Mouse (Mus musculus) neural tube, embryonic 13.5 days (tissue): Measurements from ENCODE around the gene Gpr150. TPM values are rescaled to one million over a fixed set of nuclear protein-coding genes. Genes with fewer than 3 reads are reported as not detected.

ENCODE experiments used
- ATAC-seq: fragments of 200-750 bp; cut with Nextera tagmentation; 2 replicates; pipeline ENCODE4 v1.8.0; 2017; ENCODE audit warnings: low read depth, mild to moderate bottlenecking, moderate TSS enrichment, moderate library complexity
- H3K27ac ChIP-seq: fragments of 300-500 bp; sonication (generic); replicated peaks from 2 replicates; pipeline ENCODE4 v1.5.1; 2015; ENCODE audit warnings: moderate library complexity, mild to moderate bottlenecking, inconsistent platforms
- H3K27me3 ChIP-seq: fragments of 300-500 bp; sonication (generic); 2 replicates; pipeline ENCODE4 v1.6.1; 2015; ENCODE audit warnings: mild to moderate bottlenecking, inconsistent platforms
- H3K36me3 ChIP-seq: fragments of 300-500 bp; sonication (generic); 2 replicates; pipeline ENCODE4 v1.6.1; 2015; ENCODE audit warnings: mild to moderate bottlenecking, inconsistent platforms
- H3K4me1 ChIP-seq: fragments of 300-500 bp; sonication (generic); replicated peaks from 2 replicates; pipeline ENCODE4 v1.6.1; 2015; ENCODE audit warnings: inconsistent platforms
- H3K4me2 ChIP-seq: fragments of 300-500 bp; sonication (generic); 2 replicates; pipeline ENCODE4 v1.6.1; 2015; ENCODE audit warnings: inconsistent platforms, mild to moderate bottlenecking, moderate library complexity
- H3K4me3 ChIP-seq: fragments of 300-500 bp; sonication (generic); 2 replicates; pipeline ENCODE4 v1.5.1; 2015; ENCODE audit warnings: mild to moderate bottlenecking, inconsistent platforms
- H3K9ac ChIP-seq: fragments of 300-500 bp; sonication (generic); 2 replicates; pipeline ENCODE4 v1.6.1; 2015; ENCODE audit warnings: moderate library complexity, mild to moderate bottlenecking, inconsistent platforms
- H3K9me3 ChIP-seq: fragments of 300-500 bp; sonication (generic); 2 replicates; pipeline ENCODE4 v1.6.1; 2016; ENCODE audit warnings: inconsistent platforms
- WGBS: fragments of 180-500 bp; shearing (Covaris S2); methylation state at CpG from one replicate; pipeline ENCODE4 v1.1.7; 2015; 5-methylcytosine and 5-hydroxymethylcytosine counted together
- polyA plus RNA-seq: library from polyadenylated mRNA; unstranded; fragments of >200 nt; fragmentation: Nextera tagmentation; extraction: Ambion mirVana; gene quantifications from 2 replicates; pipeline ENCODE4 v1.2.1, GENCODE M21; 2015

Gpr150 gene
- polyA plus RNA-seq: 3.2 and 4.0 TPM in 2 replicates

- peaks cover 54% of the 10 kb centered on the region for H3K27me3 ChIP-seq
- peak within 1 kb of the TSS; percentile 73 for H3K9ac ChIP-seq
- peak within 1 kb of the TSS; percentile 58 for H3K4me3 ChIP-seq
- peaks cover 19% of the 10 kb centered on the region for H3K4me1 ChIP-seq
- H3K4me2 ChIP-seq: peak within 1 kb of the TSS; percentile 99
- no peaks in the 10 kb centered on the region for H3K9me3 ChIP-seq
- no peaks in the 10 kb centered on the region for H3K36me3 ChIP-seq
- WGBS: 17% methylated on average over 10 of the region's 10 CpGs
- peak within 1 kb of the TSS; percentile 28; the same call in 1 of the 2 replicates for H3K27ac ChIP-seq
- no peak for ATAC-seq
Observed at GRCm38 (mm10) chr13:76056896-76057266, at the start of gene Gpr150. TSS of gene Gpr150 (minus strand) at chr13:76056996.

- Histone ChIP-seq H3K4me1 (peaks cover 14% of the 10 kb centered on the region), H3K27me3 (no peaks in the 10 kb centered on the region), H3K36me3 (peaks cover 5% of the 10 kb centered on the region; the same call in 1 of the 2 replicates), H3K4me3 (no peak overlapping the region), H3K9ac (no peak overlapping the region), H3K9me3 (no peaks in the 10 kb centered on the region), H3K4me2 (no peak overlapping the region), H3K27ac (no peak overlapping the region)
- WGBS: 95% methylated on average over 2 of the region's 2 CpGs
- ATAC-seq: no peak
Observed at GRCm38 (mm10) chr13:76101989-76102388, 45.2 kb upstream of the Gpr150 start.

GRCm38 (mm10) chr13:76098493-76099303 lies 41.9 kb upstream of the Gpr150 start, which contains the start of the genes Arsk and Ttc37:
TSS of gene Arsk (minus strand) at chr13:76098660.
TSS of gene Ttc37 (plus strand) at chr13:76098734.
- ATAC-seq: peak; percentile 97
- Histone ChIP-seq H3K9ac (peak within 1 kb of the TSS; percentile 80), H3K36me3 (peaks cover 5% of the 10 kb centered on the region; the same call in 1 of the 2 replicates), H3K4me2 (peak within 1 kb of the TSS; percentile 74), H3K9me3 (no peaks in the 10 kb centered on the region), H3K4me1 (peaks cover 14% of the 10 kb centered on the region), H3K27me3 (no peaks in the 10 kb centered on the region), H3K4me3 (peak within 1 kb of the TSS; percentile 72), H3K27ac (peak within 1 kb of the TSS; percentile 74)
- under 1% methylated on average over 34 of the region's 34 CpGs for WGBS

- 0 out of 2 replicates have a peak, but pooled peaks cover under 1% of the 10 kb centered on the region for H3K36me3 ChIP-seq
- H3K4me2 ChIP-seq: peak overlapping the region; percentile 74
- no peaks in the 10 kb centered on the region for H3K9me3 ChIP-seq
- peak overlapping the region; percentile 80 for H3K9ac ChIP-seq
- no peaks in the 10 kb centered on the region for H3K27me3 ChIP-seq
- peak overlapping the region; percentile 72 for H3K4me3 ChIP-seq
- H3K4me1 ChIP-seq: peaks cover 14% of the 10 kb centered on the region
- peak; percentile 89 for ATAC-seq
- peak overlapping the region; percentile 74 for H3K27ac ChIP-seq
- WGBS: 4% methylated on average over 16 of the region's 16 CpGs
Observed at GRCm38 (mm10) chr13:76098116-76098492, 41.3 kb upstream of the Gpr150 start.

- Histone ChIP-seq H3K4me1 (no peaks in the 10 kb centered on the region), H3K9ac (no peak overlapping the region), H3K4me3 (no peak overlapping the region), H3K36me3 (no peaks in the 10 kb centered on the region), H3K4me2 (no peak overlapping the region), H3K27ac (no peak overlapping the region), H3K27me3 (no peaks in the 10 kb centered on the region), H3K9me3 (no peaks in the 10 kb centered on the region)
- WGBS: 84% methylated on average over 1 of the region's 1 CpGs
- no peak for ATAC-seq
Observed at GRCm38 (mm10) chr13:76074323-76074722, 17.5 kb upstream of the Gpr150 start.

GRCm38 (mm10) chr13:76064363-76064945 lies 7.7 kb upstream of the Gpr150 start:
- WGBS: 85% methylated on average over 13 of the region's 13 CpGs
- Histone ChIP-seq H3K36me3 (0 out of 2 replicates have a peak, but pooled peaks cover 10% of the 10 kb centered on the region), H3K27ac (no peak overlapping the region), H3K4me2 (no peak overlapping the region), H3K9ac (no peak overlapping the region), H3K4me1 (no peaks in the 10 kb centered on the region), H3K4me3 (no peak overlapping the region), H3K9me3 (no peaks in the 10 kb centered on the region), H3K27me3 (no peaks in the 10 kb centered on the region)
- ATAC-seq: no peak

GRCm38 (mm10) chr13:76063548-76063947 lies 6.8 kb upstream of the Gpr150 start:
- 0 out of 2 replicates have a peak, but pooled peaks cover under 1% of the 10 kb centered on the region for H3K27me3 ChIP-seq
- no peak for ATAC-seq
- no peak overlapping the region for H3K9ac ChIP-seq
- H3K4me3 ChIP-seq: no peak overlapping the region
- 85% methylated on average over 4 of the region's 4 CpGs for WGBS
- no peaks in the 10 kb centered on the region for H3K9me3 ChIP-seq
- H3K4me1 ChIP-seq: no peaks in the 10 kb centered on the region
- no peak overlapping the region for H3K27ac ChIP-seq
- 0 out of 2 replicates have a peak, but pooled peaks cover 10% of the 10 kb centered on the region for H3K36me3 ChIP-seq
- H3K4me2 ChIP-seq: no peak overlapping the region

- no peak overlapping the region for H3K4me3 ChIP-seq
- H3K27me3 ChIP-seq: peaks cover 10% of the 10 kb centered on the region
- no peak for ATAC-seq
- no peaks in the 10 kb centered on the region for H3K9me3 ChIP-seq
- no peak overlapping the region for H3K27ac ChIP-seq
- WGBS: 93% methylated on average over 3 of the region's 3 CpGs
- H3K36me3 ChIP-seq: 0 out of 2 replicates have a peak, but pooled peaks cover 10% of the 10 kb centered on the region
- H3K4me1 ChIP-seq: no peaks in the 10 kb centered on the region
- no peak overlapping the region for H3K4me2 ChIP-seq
- no peak overlapping the region for H3K9ac ChIP-seq
Observed at GRCm38 (mm10) chr13:76062569-76062968, 5.8 kb upstream of the Gpr150 start.

GRCm38 (mm10) chr13:76062126-76062525 lies 5.3 kb upstream of the Gpr150 start:
- WGBS: 90% methylated on average over 3 of the region's 3 CpGs
- H3K9me3 ChIP-seq: no peaks in the 10 kb centered on the region
- H3K4me3 ChIP-seq: no peak overlapping the region
- H3K4me1 ChIP-seq: no peaks in the 10 kb centered on the region
- H3K27me3 ChIP-seq: peaks cover 15% of the 10 kb centered on the region
- H3K9ac ChIP-seq: no peak overlapping the region
- H3K36me3 ChIP-seq: 0 out of 2 replicates have a peak, but pooled peaks cover 10% of the 10 kb centered on the region
- ATAC-seq: no peak
- H3K27ac ChIP-seq: no peak overlapping the region
- H3K4me2 ChIP-seq: no peak overlapping the region

GRCm38 (mm10) chr13:76059591-76059990 lies 2.8 kb upstream of the Gpr150 start:
- no peaks in the 10 kb centered on the region for H3K9me3 ChIP-seq
- WGBS: 96% methylated on average over 4 of the region's 4 CpGs
- no peak overlapping the region for H3K9ac ChIP-seq
- no peak overlapping the region for H3K4me3 ChIP-seq
- 0 out of 2 replicates have a peak, but pooled peaks cover 5% of the 10 kb centered on the region for H3K36me3 ChIP-seq
- peaks cover 39% of the 10 kb centered on the region for H3K27me3 ChIP-seq
- no peak for ATAC-seq
- H3K4me1 ChIP-seq: peaks cover 19% of the 10 kb centered on the region
- H3K4me2 ChIP-seq: no peak overlapping the region
- H3K27ac ChIP-seq: no peak overlapping the region

GRCm38 (mm10) chr13:76057267-76058069 lies 672 bp upstream of the Gpr150 start:
- Histone ChIP-seq H3K9me3 (no peaks in the 10 kb centered on the region), H3K27me3 (peaks cover 54% of the 10 kb centered on the region), H3K4me2 (peak overlapping the region; percentile 99), H3K4me3 (no peak overlapping the region), H3K27ac (no peak overlapping the region), H3K4me1 (peaks cover 19% of the 10 kb centered on the region), H3K36me3 (0 out of 2 replicates have a peak, but pooled peaks cover 2% of the 10 kb centered on the region), H3K9ac (no peak overlapping the region)
- no peak for ATAC-seq
- 63% methylated on average over 10 of the region's 10 CpGs for WGBS
